Mouse (Mus musculus) 3T3-L1 (cell line): ENCODE data around the gene Tex22.

Source experiments
- DNase-seq: peaks from one replicate; pipeline ENCODE4 v3.0.0-alpha.2; 2015; ENCODE audit warnings: low read depth, low spot score

Tex22 gene

DNA sequence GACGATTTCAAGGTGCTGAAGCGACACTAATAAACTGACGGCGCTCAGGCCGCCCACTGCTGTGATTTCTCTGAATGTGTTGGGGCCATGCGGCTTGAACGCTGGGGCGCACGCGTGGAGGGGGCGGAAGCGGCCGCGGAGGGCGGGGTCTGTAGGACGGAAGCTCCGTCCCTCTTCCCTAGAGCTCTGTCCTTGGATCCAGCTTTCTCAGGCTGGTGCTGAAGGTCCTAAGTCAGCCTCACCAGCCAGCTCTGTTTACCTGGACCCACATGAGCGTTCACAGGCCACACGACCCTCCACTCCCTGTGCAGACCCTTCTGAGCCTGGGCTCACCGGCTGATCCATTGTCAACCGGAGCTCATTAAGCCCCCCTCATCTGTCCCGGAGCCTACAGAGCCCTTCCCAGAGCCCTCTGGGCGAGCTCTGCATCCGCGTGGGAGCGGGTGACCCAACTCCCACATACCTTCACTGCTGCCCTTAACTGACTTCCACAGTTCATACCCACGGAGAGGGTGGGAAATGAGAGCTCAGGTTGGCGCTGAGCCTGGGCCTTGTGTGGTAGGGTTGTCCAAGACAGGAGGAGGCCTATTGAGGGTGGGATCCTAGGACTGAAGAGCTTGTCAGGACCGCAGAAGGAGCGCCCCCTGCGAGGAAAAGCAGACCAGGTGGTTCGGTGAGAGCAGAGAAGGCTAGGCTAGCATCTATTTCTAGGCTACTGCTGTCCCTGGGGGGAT is at the start of gene Tex22:
Tex22 (plus strand) TSS at position 174 of the 734 bp plus-strand sequence.
- no peak for DNase-seq

DNA sequence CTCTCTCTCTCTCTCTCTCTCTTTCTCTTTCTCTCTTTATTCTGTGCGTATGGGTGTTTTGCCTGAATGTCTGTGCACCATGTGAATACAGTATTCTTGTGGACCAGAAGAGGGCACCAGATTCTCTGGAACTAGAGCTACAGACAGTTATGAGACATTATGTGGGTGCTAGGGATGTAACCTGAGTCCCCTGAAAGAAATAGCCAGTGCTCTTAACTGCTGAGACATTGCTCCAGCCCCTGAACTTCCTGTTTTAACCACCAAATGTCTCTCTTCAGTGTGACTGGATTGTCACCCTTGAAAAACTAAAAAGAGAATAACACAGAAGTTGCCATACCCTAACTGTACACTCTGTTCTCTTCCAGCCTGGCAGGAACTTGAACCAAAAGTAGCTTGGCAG is 47.7 kb upstream of the Tex22 start:
- no peak for DNase-seq

DNA sequence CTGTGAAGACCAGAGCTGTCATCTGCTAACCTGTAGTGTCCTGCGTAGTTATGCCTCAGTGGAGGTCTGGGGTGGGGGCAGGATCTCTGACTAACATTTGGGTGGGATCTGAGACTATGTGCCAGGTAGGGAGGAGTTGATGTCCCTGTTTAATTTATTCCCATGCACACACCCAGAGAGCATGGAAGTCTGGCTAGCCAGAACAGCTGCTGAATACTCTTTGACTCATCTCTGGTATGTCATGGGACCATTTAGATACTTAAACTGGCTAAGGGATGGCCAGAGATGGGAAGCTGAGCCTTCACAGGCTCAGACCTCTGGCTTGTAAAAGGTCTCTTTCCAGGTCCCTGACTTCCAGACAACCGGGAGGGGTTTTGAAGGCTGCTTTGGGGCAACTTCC is 46.8 kb upstream of the Tex22 start:
- peak; percentile 24 for DNase-seq

DNA sequence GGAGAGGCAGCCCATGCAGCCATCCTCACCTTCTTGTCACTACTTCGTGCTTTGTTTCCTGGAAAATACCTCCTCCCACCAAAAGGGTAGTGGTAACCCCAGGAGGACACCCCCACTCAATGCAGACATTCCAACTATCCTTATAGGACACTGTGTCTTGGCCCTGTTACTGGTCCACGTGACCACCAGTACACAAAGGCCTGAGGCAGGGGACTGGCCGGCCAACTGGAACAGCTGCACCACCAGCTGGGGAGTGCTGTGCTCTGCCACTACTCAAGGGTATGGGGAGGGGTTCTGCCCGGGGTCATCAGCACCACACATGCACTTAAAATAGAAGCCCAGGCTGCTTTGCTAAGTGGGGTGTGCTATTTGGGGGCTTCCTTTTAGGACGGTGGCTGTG is 46.2 kb upstream of the Tex22 start:
- DNase-seq = no peak

DNA sequence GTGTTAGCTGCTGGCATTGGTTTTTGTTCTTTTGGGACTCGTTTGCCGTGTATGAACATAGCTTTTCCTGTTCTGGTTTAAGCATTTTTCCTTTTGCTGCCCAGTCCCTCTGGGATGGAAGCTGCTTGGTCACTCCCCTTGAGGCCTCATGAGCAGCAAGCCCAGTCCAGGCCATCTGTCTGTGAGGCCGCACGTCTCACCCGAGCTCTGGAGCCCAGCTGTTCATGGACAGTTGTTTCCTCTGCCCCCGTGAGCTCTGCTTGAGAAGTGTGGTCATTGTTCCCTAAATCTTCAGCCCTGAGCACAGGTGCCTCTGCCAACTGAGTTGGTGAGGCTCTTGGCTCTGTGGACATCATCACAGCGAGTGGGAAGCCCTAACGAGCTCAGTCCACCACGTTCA is 45.4 kb upstream of the Tex22 start:
- DNase-seq = no peak

DNA sequence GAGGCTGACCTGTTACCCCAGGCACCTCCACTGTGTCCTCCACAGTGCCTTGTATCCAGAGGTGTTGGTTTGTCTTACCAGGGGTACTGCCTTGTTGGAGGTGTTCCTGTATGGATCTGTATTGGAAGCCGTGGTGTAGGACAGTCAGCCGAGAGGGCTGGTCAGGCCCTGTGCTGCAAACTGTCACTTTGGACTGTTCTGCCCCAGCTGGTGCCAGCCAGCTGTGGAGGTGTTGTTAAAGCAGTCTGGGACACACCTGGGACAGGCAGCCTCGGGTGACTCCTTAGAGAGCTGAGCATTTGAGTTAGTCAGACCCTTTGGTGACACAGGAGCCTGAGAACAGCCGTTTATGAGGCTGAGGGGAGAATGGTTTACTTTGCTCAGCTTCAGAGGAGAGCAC is 44.3 kb upstream of the Tex22 start:
- DNase-seq = no peak

DNA sequence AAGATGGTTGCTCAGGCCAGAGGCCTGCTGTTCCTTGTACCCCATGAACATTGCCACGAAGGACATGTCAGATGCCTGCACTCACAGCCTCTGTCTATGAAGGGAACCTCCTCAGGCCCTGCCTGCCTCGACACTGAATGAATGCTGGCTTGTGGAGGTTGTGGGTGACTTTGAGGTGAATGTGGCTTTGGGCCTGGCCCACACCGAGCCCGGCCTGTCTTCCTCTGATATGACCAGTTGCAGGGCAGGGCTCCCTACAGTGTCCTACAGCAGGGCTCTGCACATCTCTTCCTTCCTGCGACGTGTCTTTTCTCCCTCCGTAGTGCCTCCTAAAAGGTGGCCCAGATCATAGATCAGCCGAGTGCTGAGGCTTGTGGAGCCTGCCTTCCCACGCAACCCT is 43.3 kb upstream of the Tex22 start:
- DNase-seq = no peak

DNA sequence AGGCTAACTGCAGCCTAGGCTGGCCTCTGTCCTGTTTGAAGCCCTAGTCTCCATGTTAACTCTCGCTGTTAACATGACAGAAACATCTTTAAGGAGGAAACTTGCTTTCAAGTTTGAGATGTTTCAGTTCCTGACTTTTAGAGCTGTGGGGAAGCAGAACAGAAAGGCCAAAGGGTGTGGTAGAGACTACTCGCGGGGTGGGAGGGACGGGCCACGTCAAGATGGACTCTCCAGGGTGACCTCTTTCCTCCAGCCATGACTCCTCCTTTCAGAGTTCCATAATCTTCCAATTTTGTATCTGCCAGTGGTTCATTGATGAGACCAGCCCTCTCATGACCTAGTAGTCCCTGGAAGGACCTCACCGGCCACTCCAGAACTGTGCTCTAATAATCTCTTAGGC is 42.9 kb upstream of the Tex22 start:
- DNase-seq = no peak

DNA sequence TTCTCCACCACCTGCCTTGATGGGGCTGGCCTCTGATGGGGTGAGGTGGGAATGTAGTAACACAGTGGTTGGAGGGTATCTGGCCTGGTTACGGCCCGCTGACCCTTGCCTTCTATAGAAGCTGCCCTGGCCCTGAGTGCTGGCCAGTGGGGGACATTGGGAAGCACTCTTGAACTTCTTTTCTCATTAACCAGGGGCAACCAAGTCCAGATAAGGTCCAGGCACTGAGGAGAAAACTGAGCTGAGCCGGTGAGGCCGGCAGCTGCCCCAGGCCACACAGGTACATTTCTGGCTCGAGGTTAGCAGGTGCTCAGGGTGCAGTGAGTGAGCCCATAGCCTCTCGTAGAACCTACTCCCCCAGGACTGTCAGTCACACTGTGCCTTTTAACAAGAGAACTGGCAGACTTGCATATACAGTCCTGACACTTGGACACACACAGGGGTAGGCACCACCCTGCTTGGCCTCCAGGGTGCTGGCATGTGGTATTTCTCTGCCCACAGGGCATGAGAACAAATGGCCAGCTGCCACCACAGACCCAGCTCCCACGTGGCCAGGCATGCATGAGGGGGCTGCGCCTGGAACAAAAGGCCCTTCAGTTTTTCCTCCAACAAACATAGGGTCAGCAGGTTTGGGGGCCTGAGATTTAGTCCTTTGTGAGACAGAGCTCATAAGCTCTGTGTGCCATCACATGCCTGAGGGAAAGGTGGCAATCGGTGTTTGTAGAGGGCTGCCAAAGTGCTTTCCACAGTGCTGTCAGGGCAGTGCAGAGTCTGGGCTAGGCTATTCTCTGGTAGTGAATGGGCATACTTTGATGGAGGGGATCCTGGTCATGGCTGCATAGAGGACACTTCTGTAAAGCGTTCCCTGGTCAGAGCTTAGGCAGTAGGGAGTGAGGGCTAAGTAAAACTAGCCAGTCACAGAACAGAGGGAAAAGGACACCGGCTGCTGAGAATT is 41.7 kb upstream of the Tex22 start:
- DNase-seq = no peak

DNA sequence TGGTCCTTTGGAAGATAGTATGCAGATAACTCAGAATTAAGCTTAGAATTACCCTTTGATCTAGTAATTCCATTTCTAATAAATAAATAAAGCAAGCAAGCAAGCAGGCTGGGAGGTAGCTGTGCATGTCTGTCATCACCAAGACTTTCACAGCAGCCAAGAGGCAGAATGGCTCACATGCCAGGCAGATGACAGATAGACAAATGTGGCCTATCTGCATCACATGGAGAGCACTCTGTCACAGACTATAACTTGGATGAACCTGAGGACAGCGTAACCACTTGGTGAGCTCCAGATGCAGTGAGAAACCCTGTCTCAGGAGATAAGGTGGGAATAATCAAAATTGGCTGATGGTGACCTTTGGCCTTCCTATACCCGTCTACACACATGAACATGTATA is 39.2 kb upstream of the Tex22 start:
- no peak for DNase-seq

DNA sequence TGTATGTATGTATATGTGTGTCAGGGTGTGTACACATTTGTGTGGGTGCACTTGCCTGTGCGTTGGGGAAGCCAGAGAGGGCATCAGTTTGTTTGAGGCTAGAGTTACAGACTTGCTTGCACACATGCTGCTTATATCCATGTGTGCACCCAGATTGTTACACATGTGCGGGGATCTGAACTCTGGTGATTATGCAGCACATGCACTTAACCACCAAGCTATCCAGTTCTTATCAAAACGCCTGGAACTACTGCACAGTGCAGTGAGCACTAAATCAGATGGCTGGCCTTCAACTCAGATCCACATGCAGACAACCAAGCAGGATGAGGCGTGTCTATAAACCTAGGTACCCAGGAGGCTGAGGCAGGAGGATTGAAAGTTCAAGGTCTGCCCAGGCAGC is 37.3 kb upstream of the Tex22 start:
- no peak for DNase-seq

DNA sequence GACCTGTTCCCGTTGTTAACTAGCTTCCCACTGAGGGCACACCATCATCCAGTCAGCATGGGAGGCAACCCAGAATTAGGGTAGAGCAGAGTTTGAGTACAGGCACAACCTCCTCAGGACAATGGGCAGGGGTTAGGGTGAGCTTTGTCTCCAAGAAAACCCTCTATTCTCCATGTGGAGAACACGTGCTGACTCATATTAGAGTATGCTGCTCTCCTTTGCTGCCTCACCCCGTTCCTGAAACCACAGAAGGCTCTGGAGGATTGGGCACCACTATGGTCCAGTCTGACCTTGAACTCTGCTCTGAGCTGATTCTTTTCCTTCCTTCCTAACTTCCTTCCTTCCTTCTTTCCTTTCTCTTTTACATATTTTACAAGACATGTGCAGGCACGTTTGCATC is 35.9 kb upstream of the Tex22 start:
- peak; percentile 48 for DNase-seq

DNA sequence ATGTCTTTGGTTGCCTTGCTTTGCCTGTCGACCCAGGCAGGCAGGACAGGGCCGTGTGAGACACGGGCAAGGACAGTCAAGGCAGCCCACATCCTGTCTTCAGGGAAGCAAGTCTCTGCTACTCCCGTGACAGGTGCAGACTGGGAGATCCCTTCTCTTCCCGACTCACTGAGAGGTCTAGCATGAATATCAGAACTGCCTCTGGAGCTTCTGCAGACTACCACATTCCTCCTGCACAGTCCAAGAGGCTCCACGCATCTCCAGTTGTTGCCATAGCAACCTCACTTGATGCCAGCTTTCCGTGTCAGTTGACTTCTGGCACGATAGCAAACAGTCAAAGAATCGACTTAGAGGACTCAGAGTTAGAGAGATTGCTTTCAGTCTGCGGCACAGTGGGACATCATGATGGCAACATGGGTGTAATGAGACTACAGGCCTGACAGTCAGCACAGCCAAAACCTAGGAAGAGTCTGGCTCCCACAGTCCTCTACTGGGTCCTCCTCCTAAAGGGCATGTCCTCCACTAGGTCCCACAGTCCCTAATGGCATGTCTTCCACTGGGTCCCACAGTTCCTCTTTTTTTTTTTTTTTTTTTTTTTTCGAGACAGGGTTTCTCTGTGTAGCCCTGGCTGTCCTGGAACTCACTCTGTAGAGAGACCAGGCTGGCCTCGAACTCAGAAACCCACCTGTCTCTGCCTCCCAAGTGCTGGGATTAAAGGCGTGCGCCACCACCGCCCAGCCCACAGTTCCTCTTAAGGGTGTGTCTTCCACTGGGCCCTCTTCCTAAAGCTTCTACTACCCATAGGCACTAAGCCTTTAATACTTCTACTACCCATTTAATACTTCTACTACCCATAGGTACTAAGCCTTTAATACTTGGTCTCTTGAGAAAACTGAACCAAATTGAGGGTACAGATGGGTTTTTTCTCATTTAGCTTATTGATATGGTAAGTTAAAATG is 32.5 kb upstream of the Tex22 start:
- no peak for DNase-seq

DNA sequence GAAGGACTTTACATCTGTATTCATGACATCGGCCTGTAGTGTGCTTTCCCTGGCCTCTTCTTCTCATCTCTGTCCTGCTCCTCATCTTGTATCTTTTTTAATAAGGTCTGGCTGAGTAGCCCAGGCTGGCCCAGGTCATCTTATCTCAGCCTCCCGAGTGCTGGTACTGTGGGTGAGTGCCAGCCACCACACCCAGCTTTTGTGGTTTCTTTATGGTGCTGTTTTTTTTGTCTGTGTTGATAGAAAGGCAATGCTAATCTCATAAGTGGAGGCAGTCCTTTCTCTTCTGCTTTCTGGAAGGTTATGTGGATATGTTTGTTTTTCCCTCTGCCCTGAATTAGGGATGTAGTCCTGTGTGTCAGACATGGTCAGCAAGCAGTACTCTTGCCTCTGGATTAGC is 31.8 kb upstream of the Tex22 start:
- DNase-seq = peak; percentile 37

DNA sequence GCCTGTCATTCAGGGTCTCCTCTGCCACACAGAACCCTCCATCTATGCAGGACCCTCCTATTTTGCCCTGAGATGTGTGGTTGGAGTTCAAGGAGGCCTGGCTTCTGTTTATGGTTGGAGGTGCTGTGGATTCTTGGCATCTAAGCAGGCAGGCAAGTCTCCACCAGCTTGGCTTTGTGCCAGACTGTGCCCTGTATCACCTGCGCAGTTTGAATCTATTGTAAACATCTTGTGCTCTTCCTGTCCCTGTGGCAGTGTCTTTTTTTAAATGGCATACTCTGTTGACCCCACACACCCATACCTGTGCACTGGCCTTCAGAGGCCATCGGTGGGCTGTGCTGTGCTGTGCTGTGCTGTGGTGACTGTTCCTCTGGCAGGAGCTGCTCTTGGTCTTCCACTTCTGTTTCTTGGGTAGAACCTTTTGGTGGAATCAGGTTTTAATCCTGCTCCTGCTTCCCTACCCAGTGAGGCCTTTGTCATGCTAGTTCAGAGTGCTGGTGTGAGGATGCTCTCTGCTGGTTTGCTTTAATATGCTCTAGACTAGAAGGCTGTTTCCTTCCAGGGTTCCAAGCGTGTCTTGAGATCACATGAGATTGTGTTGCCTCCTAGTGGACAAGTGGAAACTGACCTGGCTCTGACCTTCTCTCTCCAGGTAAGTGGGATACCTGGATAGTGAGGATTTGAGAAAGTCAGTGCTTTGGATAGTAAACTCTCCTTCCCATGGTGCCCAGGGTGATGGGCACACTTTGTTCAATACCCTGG is 29.2 kb upstream of the Tex22 start:
- peak; percentile 44 for DNase-seq

DNA sequence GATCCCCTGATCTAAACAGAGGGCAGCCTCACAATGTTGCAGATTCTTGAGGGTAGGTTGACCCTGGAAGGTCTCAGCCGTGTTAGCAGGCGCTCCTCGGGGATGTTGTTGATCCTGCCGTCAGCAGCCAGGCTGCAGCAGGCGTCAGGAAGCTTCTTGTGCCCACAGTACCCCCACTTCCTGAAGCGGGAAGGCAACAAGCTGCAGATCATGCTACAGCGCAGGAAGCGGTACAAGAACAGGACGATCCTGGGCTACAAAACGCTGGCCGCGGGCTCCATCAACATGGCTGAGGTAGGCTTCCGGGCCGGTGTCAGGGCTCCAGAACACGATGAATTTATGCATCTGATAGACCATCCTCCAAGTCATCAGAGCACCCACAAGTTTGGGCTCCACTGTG is 27.4 kb upstream of the Tex22 start:
- no peak for DNase-seq

DNA sequence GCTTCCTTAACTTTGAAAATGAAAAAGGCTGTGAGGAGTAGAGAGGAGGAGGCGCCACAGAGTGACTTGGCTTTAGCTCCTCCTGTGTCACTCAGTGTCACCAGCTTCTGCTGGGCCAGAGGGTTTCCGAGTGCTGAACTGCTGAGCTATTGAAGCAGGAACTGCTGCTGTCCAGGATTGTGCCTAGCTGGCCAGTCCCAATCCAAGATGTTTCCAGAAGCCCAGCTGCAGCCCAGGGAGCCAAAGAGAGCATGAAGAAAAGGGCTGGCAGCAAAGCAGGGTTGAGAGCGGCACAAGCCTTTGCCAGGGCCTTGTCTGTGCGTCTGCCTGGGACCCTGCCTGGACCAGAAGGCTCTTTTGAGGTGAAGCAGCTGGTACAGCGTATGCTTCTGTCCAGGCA is 26.2 kb upstream of the Tex22 start:
- no peak for DNase-seq

DNA sequence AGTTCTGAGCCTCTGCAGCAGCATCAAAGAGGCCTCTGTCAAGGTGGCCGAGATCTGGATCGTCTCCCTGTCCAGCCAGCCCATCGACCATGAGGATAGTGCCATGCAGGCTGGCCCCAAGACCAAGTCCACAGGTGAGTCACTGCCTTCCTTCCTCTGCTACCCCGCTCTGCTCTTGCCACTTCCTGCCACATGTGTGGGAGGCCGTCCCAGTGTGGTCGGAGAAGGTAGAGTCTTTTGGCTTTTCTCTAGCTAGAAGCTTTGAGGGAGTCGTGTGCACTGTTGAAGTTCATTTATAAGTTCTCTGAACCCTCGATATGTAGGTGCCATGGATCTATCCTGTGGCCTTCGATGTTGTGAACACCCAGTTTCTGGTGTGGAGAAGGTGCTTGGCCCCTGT is 24.5 kb upstream of the Tex22 start:
- no peak for DNase-seq

DNA sequence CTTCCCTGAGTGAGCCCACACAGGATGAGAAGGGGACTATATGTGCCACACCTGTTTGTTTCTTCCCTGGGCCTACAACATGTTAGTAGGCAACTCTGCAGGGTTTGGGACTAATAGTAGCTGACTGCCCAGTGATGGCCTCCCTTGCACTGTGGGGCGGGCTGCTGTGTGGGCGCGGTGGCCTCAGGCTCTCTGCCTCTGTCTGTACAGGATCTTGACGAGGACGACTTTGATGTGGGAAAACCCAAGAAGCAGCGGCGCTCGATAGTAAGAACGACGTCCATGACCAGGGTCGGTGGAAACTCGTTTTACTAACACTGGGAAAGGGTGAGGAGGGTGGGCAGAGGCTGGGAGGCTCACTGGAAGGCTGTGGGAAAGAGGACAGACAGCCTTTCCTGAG is 23.6 kb upstream of the Tex22 start:
- no peak for DNase-seq

DNA sequence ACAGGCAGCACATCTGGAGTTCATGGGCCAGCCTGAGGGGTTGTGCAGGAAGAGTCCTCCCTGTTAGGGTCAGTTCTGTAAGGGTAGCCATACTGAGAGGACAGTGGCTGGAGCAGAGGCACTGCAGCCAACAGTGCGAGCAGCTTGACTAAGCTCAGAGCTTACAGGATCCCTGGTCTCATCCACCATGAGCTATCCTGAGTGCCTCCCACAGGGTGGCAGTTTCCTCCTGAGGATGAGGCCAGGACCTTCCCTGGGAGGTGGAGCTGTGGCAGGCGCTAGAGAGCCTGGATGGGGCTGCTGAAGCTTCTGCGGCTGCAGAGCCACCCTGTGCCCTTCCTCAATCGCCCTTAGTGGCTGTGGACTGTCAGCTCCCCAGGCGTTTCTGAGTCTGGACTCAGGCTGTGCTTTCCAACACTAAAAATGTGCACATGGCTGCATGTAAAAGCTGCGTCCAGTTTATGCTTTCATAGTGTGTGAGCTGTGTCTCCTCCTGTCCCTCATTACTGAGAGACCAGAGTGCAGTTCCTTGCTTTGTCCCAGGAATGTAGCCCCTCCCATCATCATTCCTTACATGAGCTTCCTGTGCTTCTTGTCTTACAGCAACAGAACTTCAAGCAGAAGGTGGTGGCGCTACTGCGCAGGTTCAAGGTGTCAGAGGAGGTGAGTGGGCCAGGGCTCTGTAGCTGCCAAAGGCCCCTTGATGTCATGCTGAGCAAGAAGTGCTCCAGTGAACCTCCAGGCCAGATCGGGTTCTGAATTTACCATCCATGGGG is 22.5 kb upstream of the Tex22 start:
- no peak for DNase-seq
